Mouse (Mus musculus) small intestine, adult 2 months (tissue): ENCODE measurements around the gene Gm9857.

Source experiments
- CTCF ChIP-seq: fragments of 200-500 bp; IDR thresholded peaks from 2 replicates; pipeline ENCODE4 v1.5.1; 2012; ENCODE audit warnings: low read depth, mild to moderate bottlenecking, control low read depth, inconsistent platforms, low read length, moderate library complexity, mixed read lengths; ENCODE audit not compliant: insufficient replicate concordance, insufficient read length; ENCODE audit errors: extremely low read depth
- POLR2A ChIP-seq: fragments of 200-500 bp; IDR thresholded peaks from 2 replicates; pipeline ENCODE4 v1.6.1; 2012; ENCODE audit warnings: low read depth, mild to moderate bottlenecking, control low read depth, inconsistent platforms, low read length, moderate library complexity

DNA sequence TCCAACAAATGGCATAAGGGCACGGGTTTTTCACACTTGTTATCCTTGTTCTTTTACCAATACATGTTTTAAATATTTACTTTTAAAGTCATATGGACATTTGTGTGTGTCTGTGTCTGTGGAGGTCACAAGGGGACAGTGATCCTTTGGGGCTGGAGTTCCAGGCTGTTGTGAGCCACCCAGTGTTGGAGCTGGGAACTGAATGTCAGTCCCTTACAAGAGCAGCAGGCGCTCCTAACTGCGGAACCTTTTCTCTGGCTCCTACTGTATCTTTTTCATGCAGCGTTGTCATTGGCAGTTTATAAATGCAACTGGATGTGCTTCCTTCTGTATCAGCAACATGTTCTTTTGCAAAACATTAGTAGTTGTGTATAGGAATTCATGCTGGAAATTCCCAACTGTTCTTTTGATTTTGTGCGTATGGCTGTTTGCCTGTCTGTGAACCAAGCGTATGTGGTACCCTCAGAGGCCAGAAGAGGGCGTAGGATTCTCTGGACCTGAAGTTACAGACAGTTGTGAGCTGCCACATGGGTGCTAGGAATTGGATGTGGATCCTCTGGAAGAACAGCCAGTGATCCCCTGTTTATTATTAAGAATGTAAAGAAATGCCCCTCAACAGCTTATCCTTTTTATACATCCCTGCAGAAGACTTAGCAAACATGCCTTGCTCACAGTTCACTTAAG is 24.3 kb upstream of the Gm9857 start:
- TF ChIP-seq POLR2A (no peak), CTCF (peak; percentile 26; the same call in 1 of the 2 replicates)
